Mouse (Mus musculus): ENCODE measurements around the gene Usp4.

DNA sequence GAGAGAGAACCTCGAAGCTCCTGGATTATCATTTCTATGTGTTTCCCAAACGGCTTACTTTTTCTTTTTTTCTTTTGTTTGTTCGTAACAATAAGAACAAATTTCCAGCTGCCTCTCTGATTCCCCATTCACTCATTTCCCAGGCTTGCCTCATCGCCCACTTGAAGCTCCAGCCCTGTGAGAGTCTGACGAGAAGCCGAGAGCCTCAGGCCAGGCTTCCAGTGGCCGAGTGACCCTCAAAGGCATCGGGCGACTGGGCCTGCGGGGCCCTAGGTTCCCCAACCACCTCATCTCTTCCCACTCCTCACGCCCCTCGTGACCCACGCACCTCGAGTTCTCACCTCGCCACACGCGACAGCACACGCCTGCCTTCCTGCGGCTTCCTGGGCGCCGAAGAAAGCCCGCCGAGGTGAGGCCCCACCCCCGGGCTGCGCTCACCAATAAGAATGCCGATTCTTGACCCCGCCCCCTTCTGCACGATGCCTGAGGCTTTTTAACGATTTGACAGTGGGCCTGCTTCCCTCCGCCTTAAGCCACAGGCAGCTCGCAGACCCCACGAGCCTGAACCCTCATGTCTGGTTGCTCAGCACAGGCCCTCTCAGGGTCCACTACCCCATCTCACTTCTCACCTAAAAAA, 83.9 kb downstream of the Usp4 start:
- TF ChIP-seq CTCF (IDR thresholded peaks at IDR 0.05; ENCODE audit: borderline replicate concordance, insufficient read depth, low read length) (no peak), POLR2A (IDR thresholded peaks at IDR 0.05; ENCODE audit: low read depth, low read length) (no peak)
